Mouse (Mus musculus) limb, embryonic 14.5 days (tissue): ENCODE results near the gene Kif4. TPM values are rescaled to one million over a fixed set of nuclear protein-coding genes. Genes with fewer than 3 reads are reported as not detected.

Experiments used
- ATAC-seq: fragments of 200-750 bp; cut with Nextera tagmentation; 2 replicates; pipeline ENCODE4 v1.8.0; 2017; ENCODE audit warnings: low read depth, moderate number of reproducible peaks, moderate TSS enrichment; ENCODE audit not compliant: low FRiP score
- DNase-seq: peaks from one replicate; pipeline ENCODE4 v3.0.0-alpha.2; 2015; ENCODE audit warnings: low spot score
- H3K27ac ChIP-seq: fragments of 300-500 bp; sonication (generic); replicated peaks from 2 replicates; pipeline ENCODE4 v1.5.1; 2014; ENCODE audit warnings: low read depth, mild to moderate bottlenecking, low read length, moderate library complexity, mixed read lengths
- H3K27me3 ChIP-seq: fragments of 300-500 bp; sonication (generic); 2 replicates; pipeline ENCODE4 v1.6.1; 2014; ENCODE audit warnings: low read length, mixed read lengths; ENCODE audit not compliant: control insufficient read depth, insufficient read depth
- H3K36me3 ChIP-seq: fragments of 300-500 bp; sonication (generic); 2 replicates; pipeline ENCODE4 v1.6.1; 2014; ENCODE audit warnings: mild to moderate bottlenecking, low read length, moderate library complexity, mixed read lengths; ENCODE audit not compliant: control insufficient read depth, insufficient read depth
- H3K4me1 ChIP-seq: fragments of 300-500 bp; sonication (generic); 2 replicates; pipeline ENCODE4 v1.6.1; 2014; ENCODE audit warnings: antibody characterized with exemption, low read length, mixed read lengths; ENCODE audit not compliant: control insufficient read depth, insufficient read depth
- H3K4me2 ChIP-seq: fragments of 300-500 bp; sonication (generic); replicated peaks from 2 replicates; pipeline ENCODE4 v1.6.1; 2014; ENCODE audit warnings: low read depth, mild to moderate bottlenecking, low read length, moderate library complexity; ENCODE audit not compliant: severe bottlenecking
- H3K4me3 ChIP-seq: fragments of 300-500 bp; sonication (generic); replicated peaks from 2 replicates; pipeline ENCODE4 v1.5.1; 2014; ENCODE audit warnings: low read length
- H3K9ac ChIP-seq: fragments of 300-500 bp; sonication (generic); 2 replicates; pipeline ENCODE4 v1.6.1; 2014; ENCODE audit warnings: mild to moderate bottlenecking, low read depth, low read length, moderate library complexity; ENCODE audit not compliant: severe bottlenecking
- H3K9me3 ChIP-seq: fragments of 300-500 bp; sonication (generic); 2 replicates; pipeline ENCODE4 v1.6.1; 2016; ENCODE audit warnings: low read length; ENCODE audit not compliant: control insufficient read depth
- POLR2A ChIP-seq: fragments of 200-500 bp; IDR thresholded peaks from 2 replicates; pipeline ENCODE4 v1.8.0; 2012; ENCODE audit warnings: inconsistent platforms, mild to moderate bottlenecking, moderate library complexity, borderline replicate concordance; ENCODE audit not compliant: insufficient read depth, insufficient read length; ENCODE audit errors: extremely low read depth
- WGBS: fragments of 180-500 bp; shearing (Covaris S2); extraction: QIAGEN DNeasy Blood & Tissue Kit; methylation state at CpG from one replicate; pipeline ENCODE4 v1.1.7; 2014; 5-methylcytosine and 5-hydroxymethylcytosine counted together
- polyA plus RNA-seq, 2 experiments: library from polyadenylated mRNA; depleted of rRNA in 1 of 2; stranded (reverse) in 1 of 2; unstranded in 1 of 2; fragments of >200 nt; fragmentation: Nextera tagmentation in 1 of 2; extraction: Ambion mirVana in 1 of 2; gene quantifications; 2 replicates each; pipeline versions ENCODE4 v1.2.1 to v1.2.3; 2012 to 2014

The Kif4 gene
- polyA plus RNA-seq, 2 experiments, result 17.6 to 21.1 TPM

DNA sequence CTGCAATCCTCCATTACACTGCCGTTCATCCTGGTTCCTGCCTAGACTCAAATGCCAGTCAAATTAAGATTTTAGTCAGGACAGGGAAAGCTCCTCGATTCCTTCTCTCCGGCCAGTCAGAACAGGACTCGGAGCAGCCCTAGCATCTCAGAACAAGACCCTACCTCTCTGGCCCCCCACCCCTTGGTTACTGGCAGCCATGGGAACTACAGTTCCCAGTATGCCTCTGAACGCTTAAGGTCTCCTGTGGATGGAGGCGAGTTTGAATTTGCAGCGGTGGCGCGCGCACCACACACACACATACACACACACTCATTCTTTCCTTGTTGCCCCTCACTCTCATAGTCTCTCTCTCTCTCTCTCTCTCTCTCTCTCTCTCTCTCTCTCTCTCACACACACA lies 113.9 kb downstream of the Kif4 start:
- peak; percentile 53; the same call in 1 of the 2 replicates for ATAC-seq

DNA sequence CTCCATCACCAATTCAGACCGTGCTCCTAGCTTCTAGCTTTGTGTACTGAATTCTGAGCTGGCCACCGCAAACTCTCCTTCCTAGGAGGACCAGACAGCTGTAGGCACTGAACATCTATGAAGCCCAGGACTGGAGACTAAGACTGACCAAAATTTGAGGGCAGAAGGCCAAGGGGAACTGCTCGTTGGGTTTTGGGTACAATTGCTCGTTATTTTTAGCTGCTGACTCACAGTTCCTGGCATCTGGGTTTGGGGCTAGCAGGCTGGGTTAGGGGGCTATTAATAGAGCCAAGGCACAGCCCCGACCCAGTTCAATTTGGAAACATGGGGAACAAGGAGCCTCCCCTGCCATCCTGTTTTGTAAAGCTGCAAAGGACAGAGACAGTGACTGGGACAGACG lies 115.2 kb downstream of the Kif4 start:
- WGBS, result 58% methylated on average over 6 of the region's 6 CpGs
- no peak overlapping the region for H3K4me3 ChIP-seq
- no peaks in the 10 kb centered on the region for H3K27me3 ChIP-seq
- no peaks in the 10 kb centered on the region for H3K4me1 ChIP-seq
- TF ChIP-seq POLR2A, result no peak
- H3K36me3 ChIP-seq, result no peaks in the 10 kb centered on the region
- H3K4me2 ChIP-seq, result no peak overlapping the region
- DNase-seq (no peak), ATAC-seq (no peak; the same call in 1 of the 2 replicates)
- H3K9ac ChIP-seq, result no peak overlapping the region
- no peak overlapping the region for H3K27ac ChIP-seq
- no peaks in the 10 kb centered on the region for H3K9me3 ChIP-seq

More for the DNA sequence above, 113.9 kb downstream of the Kif4 start:
- Histone ChIP-seq H3K9ac (peak overlapping the region; percentile 28), H3K36me3 (no peaks in the 10 kb centered on the region), H3K9me3 (no peaks in the 10 kb centered on the region), H3K27ac (no peak overlapping the region), H3K4me1 (no peaks in the 10 kb centered on the region), H3K27me3 (no peaks in the 10 kb centered on the region), H3K4me3 (peak overlapping the region; percentile 28), H3K4me2 (peak overlapping the region; percentile 46)
- 27% methylated on average over 10 of the region's 10 CpGs for WGBS
- DNase-seq, result no peak
- TF ChIP-seq POLR2A, result no peak

DNA sequence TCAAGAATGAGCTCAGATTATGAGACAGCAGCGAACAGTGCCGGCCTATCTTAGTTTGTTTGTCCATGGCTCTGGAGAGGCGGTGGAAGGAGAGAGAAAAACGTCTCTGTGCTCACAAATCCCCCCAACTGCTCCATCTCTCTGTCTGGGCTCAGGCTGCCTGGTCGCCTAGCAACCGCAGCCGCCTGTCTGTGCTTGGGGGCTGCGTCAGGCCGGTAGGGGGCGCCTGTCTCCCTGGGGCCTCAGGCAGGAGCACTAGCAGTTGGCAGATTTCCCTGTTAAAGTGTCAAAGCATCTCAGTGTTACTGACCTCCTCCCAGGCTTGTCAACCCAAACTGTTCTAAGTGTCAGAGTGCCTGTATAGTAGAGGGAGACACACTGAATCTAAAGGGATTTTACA lies 116.4 kb downstream of the Kif4 start:
- H3K27me3 ChIP-seq, result no peaks in the 10 kb centered on the region
- H3K9ac ChIP-seq, result no peak overlapping the region
- H3K4me2 ChIP-seq, result no peak overlapping the region
- H3K4me1 ChIP-seq, result no peaks in the 10 kb centered on the region
- no peaks in the 10 kb centered on the region for H3K9me3 ChIP-seq
- TF ChIP-seq POLR2A, result no peak
- WGBS, result 9% methylated on average over 10 of the region's 10 CpGs
- H3K27ac ChIP-seq, result no peak overlapping the region
- no peaks in the 10 kb centered on the region for H3K36me3 ChIP-seq
- no peak for ATAC-seq
- H3K4me3 ChIP-seq, result no peak overlapping the region
- DNase-seq, result no peak

DNA sequence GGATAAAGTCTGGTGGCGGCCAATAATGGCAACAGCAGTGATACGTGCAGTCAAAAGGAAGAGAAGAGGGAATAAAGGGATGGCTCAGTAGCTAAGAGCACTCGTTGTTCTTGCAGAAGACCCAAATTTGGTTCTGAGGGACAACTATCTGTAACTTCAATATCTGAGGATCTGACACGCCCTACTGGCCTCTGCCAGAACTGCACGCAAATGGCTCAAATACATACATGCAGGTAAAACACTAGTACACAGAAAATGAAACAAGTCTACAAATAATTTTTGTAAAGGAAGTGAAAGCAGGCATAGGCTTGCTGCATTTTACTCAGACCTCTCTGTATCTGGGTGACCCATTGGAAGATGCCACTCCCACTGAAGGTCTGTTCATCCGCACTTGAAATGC lies 140.3 kb downstream of the Kif4 start:
- no peaks in the 10 kb centered on the region for H3K4me1 ChIP-seq
- 81% methylated on average over 6 of the region's 6 CpGs for WGBS
- DNase-seq (no peak), ATAC-seq (no peak)
- H3K4me3 ChIP-seq, result no peak overlapping the region
- no peaks in the 10 kb centered on the region for H3K9me3 ChIP-seq
- H3K27me3 ChIP-seq, result no peaks in the 10 kb centered on the region
- TF ChIP-seq POLR2A, result no peak
- no peak overlapping the region for H3K27ac ChIP-seq
- H3K36me3 ChIP-seq, result no peaks in the 10 kb centered on the region
- no peak overlapping the region for H3K4me2 ChIP-seq
- H3K9ac ChIP-seq, result no peak overlapping the region

DNA sequence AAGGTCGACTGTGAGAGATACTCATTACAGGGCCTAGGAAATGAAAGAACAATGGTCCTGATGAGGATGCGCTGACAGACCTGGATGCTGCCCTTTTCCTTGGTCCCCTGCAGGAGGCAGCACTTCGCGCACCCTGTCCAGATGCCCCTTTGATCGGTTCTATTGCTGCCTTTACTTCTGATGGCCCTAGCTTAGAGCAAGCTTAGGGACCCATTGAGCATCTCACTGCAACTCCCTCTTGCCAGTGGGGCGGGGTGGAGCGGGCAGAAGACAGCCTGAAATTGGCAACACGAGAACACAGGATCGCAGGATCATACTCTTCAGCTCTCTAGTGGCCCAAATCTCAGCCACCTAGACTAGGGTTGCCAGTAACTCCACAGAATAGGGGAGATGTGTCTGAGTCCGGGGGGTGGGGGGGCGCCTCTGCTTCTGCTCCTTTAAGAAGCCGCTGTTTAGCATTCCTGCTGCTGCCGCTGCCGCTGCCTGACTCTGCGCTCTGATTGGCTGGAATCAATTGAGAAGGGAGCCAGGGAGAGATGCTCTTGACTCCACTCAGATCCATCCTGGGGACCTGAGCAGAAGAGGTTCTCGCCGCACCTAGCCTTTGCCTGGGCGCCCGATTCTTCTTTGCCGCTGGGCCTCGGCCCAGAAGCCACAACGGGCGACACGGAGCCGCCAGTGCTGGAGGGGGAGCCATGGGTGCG lies 141.8 kb downstream of the Kif4 start, which contains the start of gene Dlg3:
Dlg3 (plus strand) TSS at position 542 of the 704 bp plus-strand sequence.
- H3K4me2 ChIP-seq, result peak within 1 kb of the TSS; percentile 72
- 28% methylated on average over 25 of the region's 26 CpGs for WGBS
- TF ChIP-seq POLR2A, result no peak
- H3K4me3 ChIP-seq, result peak within 1 kb of the TSS; percentile 42
- H3K27me3 ChIP-seq, result no peaks in the 10 kb centered on the region
- no peak within 1 kb of the TSS for H3K27ac ChIP-seq
- H3K4me1 ChIP-seq, result no peaks in the 10 kb centered on the region
- ATAC-seq, result peak; percentile 75
- H3K9me3 ChIP-seq, result no peaks in the 10 kb centered on the region
- H3K36me3 ChIP-seq, result no peaks in the 10 kb centered on the region
- DNase-seq, result peak; percentile 26
- peak within 1 kb of the TSS; percentile 47 for H3K9ac ChIP-seq
